Comparison of ENCODE assay signal across 10 mouse cellular contexts in the genomic region with DNA sequence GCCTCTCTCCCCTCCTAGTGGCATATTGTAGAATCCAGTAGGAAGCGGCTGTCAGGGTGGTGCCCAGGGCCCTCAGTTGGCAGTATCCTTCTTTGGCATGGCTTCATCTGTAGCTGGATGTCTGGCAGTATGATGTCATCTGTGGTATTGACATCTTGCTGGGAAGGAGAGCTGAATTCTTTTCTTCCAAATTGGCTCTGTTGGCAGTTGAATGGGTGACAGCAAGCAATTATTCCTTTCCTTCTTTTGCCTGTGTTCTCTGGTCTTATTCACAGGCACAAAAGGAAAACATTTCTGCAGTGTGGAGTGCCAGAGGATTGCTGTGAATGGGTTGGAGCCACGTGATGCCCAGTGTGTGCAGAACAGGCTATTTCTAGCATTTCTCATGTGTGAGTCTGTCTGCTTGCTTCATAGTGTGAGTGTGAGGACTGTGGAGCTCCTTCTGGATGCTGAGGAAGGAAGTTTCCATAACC.
DNase-seq lines count a peak whose midpoint lies in the region; ATAC-seq and TF ChIP-seq lines count a peak whose summit lies in the region.
"Had no signal": no experiment of that assay in that cellular context is flagged by ENCODE, and none has a peak within 500 bp of the region (broad histone marks: within the 10 kb centered on the region; RNA-seq: fewer than 3 reads in every experiment).

No protein-coding gene starts in this region.

- peaks cover 24% of the 10 kb centered on the region for H3K4me1 ChIP-seq in forebrain, embryonic 14.5 days (ENCODE audit: control insufficient read depth, insufficient read depth, low read length)
- peaks cover 13% of the 10 kb centered on the region for H3K4me1 ChIP-seq in hindbrain, embryonic 16.5 days (ENCODE audit: control insufficient read depth, insufficient read depth, low read depth, low read length)
- 0 out of 2 replicates have a peak, but pooled peaks cover 9% of the 10 kb centered on the region for H3K4me1 ChIP-seq in lung, embryonic 14.5 days (ENCODE audit: insufficient read depth)
- H3K4me1 ChIP-seq: stomach, embryonic 15.5 days had no signal

- peak overlapping the region; percentile 14; the same call in 1 of the 2 replicates for H3K4me2 ChIP-seq in forebrain, embryonic 14.5 days (ENCODE audit: low read length)
- no peak overlapping the region for H3K4me2 ChIP-seq in hindbrain, embryonic 16.5 days (ENCODE audit: low read length)
- no peak overlapping the region for H3K4me2 ChIP-seq in lung, embryonic 14.5 days
- H3K4me2 ChIP-seq: limb, embryonic 15.5 days; stomach, embryonic 15.5 days had no signal

- H3K4me3 ChIP-seq in forebrain, embryonic 14.5 days (ENCODE audit: low read depth, low read length) = no peak overlapping the region
- no peak overlapping the region for H3K4me3 ChIP-seq in hindbrain, embryonic 16.5 days (ENCODE audit: low read length)
- no peak overlapping the region for H3K4me3 ChIP-seq in lung, embryonic 14.5 days (ENCODE audit: low read depth, low read length)
- H3K4me3 ChIP-seq: limb, embryonic 15.5 days; stomach, embryonic 15.5 days had no signal

- no peak for TF ChIP-seq CTCF in lung, embryonic 14.5 days (IDR thresholded peaks at IDR 0.05; ENCODE audit: low read depth)

- H3K9me3 ChIP-seq in forebrain, embryonic 14.5 days (replicated peaks; ENCODE audit: control insufficient read depth, low read length) = no peaks in the 10 kb centered on the region
- no peaks in the 10 kb centered on the region for H3K9me3 ChIP-seq in hindbrain, embryonic 16.5 days (ENCODE audit: control insufficient read depth, low read length)
- no peaks in the 10 kb centered on the region for H3K9me3 ChIP-seq in lung, embryonic 14.5 days (ENCODE audit: low read depth, low read length)
- H3K9me3 ChIP-seq: limb, embryonic 15.5 days; stomach, embryonic 15.5 days had no signal

- ATAC-seq in forebrain, embryonic 14.5 days = peak; percentile 97
- peak; percentile 93 for ATAC-seq in hindbrain, embryonic 16.5 days
- peak; percentile 52; the same call in 1 of the 2 replicates for ATAC-seq in lung, embryonic 14.5 days (ENCODE audit: insufficient read depth)
- ATAC-seq in megakaryocyte-erythroid progenitor cell, adult 5-6 weeks (replicated peaks; ENCODE audit: low FRiP score, low TSS enrichment, poor library complexity, severe bottlenecking) = no peak

- H3K36me3 ChIP-seq in forebrain, embryonic 14.5 days (ENCODE audit: control insufficient read depth, insufficient read depth, low read length) = no peaks in the 10 kb centered on the region
- no peaks in the 10 kb centered on the region for H3K36me3 ChIP-seq in hindbrain, embryonic 16.5 days (ENCODE audit: control insufficient read depth, insufficient read depth, low read length)
- H3K36me3 ChIP-seq in lung, embryonic 14.5 days (ENCODE audit: insufficient read depth) = no peaks in the 10 kb centered on the region
- H3K36me3 ChIP-seq: limb, embryonic 15.5 days; stomach, embryonic 15.5 days had no signal

- WGBS in forebrain, embryonic 14.5 days = 3% methylated on average over 2 of the region's 2 CpGs
- 26% methylated on average over 2 of the region's 2 CpGs for WGBS in hindbrain, embryonic 16.5 days
- WGBS in lung, embryonic 14.5 days = 44% methylated on average over 2 of the region's 2 CpGs

- peak overlapping the region; percentile 72 for H3K27ac ChIP-seq in forebrain, embryonic 14.5 days (ENCODE audit: low read depth, low read length)
- no peak overlapping the region for H3K27ac ChIP-seq in hindbrain, embryonic 16.5 days (ENCODE audit: low read depth, low read length)
- no peak overlapping the region for H3K27ac ChIP-seq in lung, embryonic 14.5 days (ENCODE audit: low read depth)
- H3K27ac ChIP-seq: limb, embryonic 15.5 days; stomach, embryonic 15.5 days had no signal

- peak; percentile 26 for DNase-seq in adrenal gland, postnatal 10 days
- no peak for DNase-seq in adrenal gland, adult 18-20 months (ENCODE audit: low spot score in 2 of 2)
- DNase-seq in forebrain, embryonic 14.5 days (ENCODE audit: low spot score) = peak; percentile 96
- DNase-seq in lung, embryonic 14.5 days = peak; percentile 18
- peak; percentile 30 for DNase-seq in right cerebral cortex, postnatal 4 days
- DNase-seq in embryo, embryonic 10.5 days (ENCODE audit: low spot score) = no peak

- H3K27me3 ChIP-seq in forebrain, embryonic 14.5 days (replicated peaks; ENCODE audit: control insufficient read depth, insufficient read depth, low read length) = no peaks in the 10 kb centered on the region
- H3K27me3 ChIP-seq in hindbrain, embryonic 16.5 days (replicated peaks; ENCODE audit: control insufficient read depth, insufficient read depth, low read length) = no peaks in the 10 kb centered on the region
- no peaks in the 10 kb centered on the region for H3K27me3 ChIP-seq in lung, embryonic 14.5 days (ENCODE audit: insufficient read depth, low read length)
- H3K27me3 ChIP-seq: limb, embryonic 15.5 days; stomach, embryonic 15.5 days had no signal

- H3K9ac ChIP-seq in forebrain, embryonic 14.5 days (ENCODE audit: low read length) = no peak overlapping the region
- H3K9ac ChIP-seq in hindbrain, embryonic 16.5 days (ENCODE audit: low read depth, low read length) = no peak overlapping the region
- no peak overlapping the region for H3K9ac ChIP-seq in lung, embryonic 14.5 days
- H3K9ac ChIP-seq: limb, embryonic 15.5 days; stomach, embryonic 15.5 days had no signal

Comparison
In these comparisons a context has a peak if more than half of its experiments do, and no peak if none do; other contexts are left out.
1. DNase-seq: peak in adrenal gland, postnatal 10 days (single experiment), forebrain, embryonic 14.5 days (single experiment), lung, embryonic 14.5 days (single experiment) and right cerebral cortex, postnatal 4 days (single experiment); none in adrenal gland, adult 18-20 months (0 of 2) and embryo, embryonic 10.5 days (single experiment).